9 mouse cellular contexts compared by ENCODE assay signal in the genomic region with DNA sequence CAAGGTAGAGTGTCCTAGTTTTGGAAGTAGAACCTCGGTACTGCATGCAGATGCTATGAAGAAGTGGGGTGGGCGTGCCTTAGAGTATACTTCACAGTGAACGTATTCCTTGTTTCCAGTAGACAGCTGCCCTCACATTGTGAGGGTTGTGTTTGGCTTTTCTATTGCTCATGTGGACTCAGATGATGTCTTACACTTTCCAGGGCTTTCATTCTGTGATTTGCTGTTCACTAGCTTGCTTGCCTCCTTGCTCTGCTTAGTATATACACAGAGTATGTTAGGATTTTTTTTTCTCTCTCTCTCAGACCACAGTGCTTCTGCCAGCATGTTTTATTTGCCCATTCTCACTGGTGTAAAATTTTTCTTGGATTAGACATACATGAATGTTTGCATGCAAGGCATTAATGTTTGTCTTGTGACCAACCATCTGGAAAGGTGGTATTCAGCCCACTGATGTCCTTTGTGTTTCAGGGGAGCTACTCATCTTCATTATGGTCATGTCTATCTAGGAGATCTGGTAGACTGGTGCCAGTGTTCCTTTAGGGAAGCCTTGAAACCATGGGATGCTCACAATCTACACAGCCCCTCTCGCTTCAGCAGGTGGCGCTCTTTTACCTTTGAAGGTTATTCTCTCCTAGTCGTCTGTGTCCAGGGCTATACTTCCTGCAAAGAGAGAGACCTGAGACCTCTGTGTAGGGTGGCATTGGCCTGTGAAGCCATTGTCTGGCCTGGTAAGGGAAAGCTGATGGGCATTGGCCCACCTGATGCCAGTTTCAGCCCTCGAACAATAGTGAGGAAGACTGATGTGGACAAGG.
DNase-seq lines count a peak whose midpoint lies in the region; ATAC-seq and TF ChIP-seq lines count a peak whose summit lies in the region.
"Had no signal": no experiment of that assay in that cellular context is flagged by ENCODE, and none has a peak within 500 bp of the region (broad histone marks: within the 10 kb centered on the region; RNA-seq: fewer than 3 reads in every experiment).

No protein-coding gene starts in this region.

- in situ Hi-C loops in ES-E14 (cut with MboI; ENCODE audit: low sequenced_read_pairs in 2 of 2, unreplicated experiment in 2 of 2): loop anchor here (10.0 to 25.0 kb wide), 2 partner anchors 288 to 291 kb away; no protein-coding TSS in a partner anchor

- TF ChIP-seq CTCF in layer of hippocampus, adult 2 months (conservative IDR thresholded peaks at IDR 0.05): peak; percentile 91

- WGBS in forebrain, embryonic 12.5 days: 45% methylated on average over 7 of the region's 7 CpGs

- no peaks in the 10 kb centered on the region for H3K27me3 ChIP-seq in forebrain, embryonic 12.5 days
- H3K27me3 ChIP-seq: liver, embryonic 15.5 days had no signal

- no peak overlapping the region for H3K4me3 ChIP-seq in ES-E14 (ENCODE audit: insufficient read depth in 1 of 2, low read depth in 1 of 2, low read length in 2 of 2, poor library complexity in 1 of 2, severe bottlenecking in 1 of 2)
- H3K4me3 ChIP-seq in forebrain, embryonic 12.5 days (replicated peaks): no peak overlapping the region
- no peak overlapping the region for H3K4me3 ChIP-seq in layer of hippocampus, adult 2 months
- H3K4me3 ChIP-seq: liver, embryonic 15.5 days had no signal

- DNase-seq in ES-E14 (ENCODE audit: low read depth, low spot score): peak; percentile 65
- DNase-seq in c-Kit-positive CD71-positive TER-119-negative erythroid progenitor cells, embryonic 14.5 days (ENCODE audit: low read depth): peak; percentile 29
- peak; percentile 84 for DNase-seq in heart, postnatal 4 days
- peak; percentile 66 to 78 for DNase-seq in layer of hippocampus, adult 2 months (ENCODE audit: low spot score in 2 of 2)
- DNase-seq in lung, postnatal 10 days: peak; percentile 87
- DNase-seq in retina, postnatal 7 days (ENCODE audit: low read depth, low spot score): peak; percentile 60
- peak; percentile 80 for DNase-seq in urinary bladder, postnatal 14 days (ENCODE audit: low spot score)

- H3K4me2 ChIP-seq in forebrain, embryonic 12.5 days: no peak overlapping the region
- H3K4me2 ChIP-seq: liver, embryonic 15.5 days had no signal

- no peaks in the 10 kb centered on the region for H3K9me3 ChIP-seq in ES-E14 (ENCODE audit: control insufficient read depth, insufficient read depth, low read depth, low read length)
- H3K9me3 ChIP-seq in forebrain, embryonic 12.5 days: no peaks in the 10 kb centered on the region
- H3K9me3 ChIP-seq: liver, embryonic 15.5 days had no signal

- H3K27ac ChIP-seq in ES-E14 (ENCODE audit: insufficient read depth, low read depth, low read length, poor library complexity, severe bottlenecking): no peak overlapping the region
- no peak overlapping the region for H3K27ac ChIP-seq in forebrain, embryonic 12.5 days
- H3K27ac ChIP-seq in layer of hippocampus, adult 2 months: peak overlapping the region; percentile 28; the same call in 1 of the 2 replicates
- H3K27ac ChIP-seq: liver, embryonic 15.5 days had no signal

- H3K9ac ChIP-seq in ES-E14 (ENCODE audit: insufficient read depth, low read depth, low read length, poor library complexity, severe bottlenecking): no peak overlapping the region
- no peak overlapping the region for H3K9ac ChIP-seq in forebrain, embryonic 12.5 days
- H3K9ac ChIP-seq: liver, embryonic 15.5 days had no signal

- H3K36me3 ChIP-seq in ES-E14 (ENCODE audit: control insufficient read depth, insufficient read depth, low read length, poor library complexity, severe bottlenecking): no peaks in the 10 kb centered on the region
- no peaks in the 10 kb centered on the region for H3K36me3 ChIP-seq in forebrain, embryonic 12.5 days (replicated peaks)
- H3K36me3 ChIP-seq: liver, embryonic 15.5 days had no signal

- H3K4me1 ChIP-seq in ES-E14 (ENCODE audit: control insufficient read depth in 2 of 2, insufficient read depth in 2 of 2, low read length in 2 of 2, poor library complexity in 1 of 2): no peaks in the 10 kb centered on the region
- no peaks in the 10 kb centered on the region for H3K4me1 ChIP-seq in forebrain, embryonic 12.5 days
- H3K4me1 ChIP-seq: liver, embryonic 15.5 days had no signal

- peak; percentile 74 for ATAC-seq in forebrain, embryonic 12.5 days (ENCODE audit: low FRiP score)

TF ChIP-seq in ES-E14, 5 proteins besides CTCF, POLR2A, EP300 and RAD21:
- TF ChIP-seq ZC3H11A (IDR thresholded peaks at IDR 0.05; ENCODE audit: borderline replicate concordance, low read depth, low read length) (peak; percentile 94), HCFC1 (IDR thresholded peaks at IDR 0.05; ENCODE audit: borderline replicate concordance, insufficient read depth, low read length) (no peak)
TF ChIP-seq in ES-E14: peak in this region for 1.

Comparison
In these comparisons a context has a peak if more than half of its experiments do, and no peak if none do; other contexts are left out.
1. DNase-seq: peak in every context shown above with its lines; median percentile 87 in lung, postnatal 10 days; 84 in heart, postnatal 4 days; 80 in urinary bladder, postnatal 14 days; 72 in layer of hippocampus, adult 2 months; 65 in ES-E14; 60 in retina, postnatal 7 days; 29 in c-Kit-positive CD71-positive TER-119-negative erythroid progenitor cells, embryonic 14.5 days.